Mouse (Mus musculus): Measurements from ENCODE around the gene Ifnar2. TPM values are rescaled to one million over a fixed set of nuclear protein-coding genes. Genes with fewer than 3 reads are reported as not detected.

The Ifnar2 gene
- total RNA-seq, 1 experiment, result 20.6 TPM

- Histone ChIP-seq H3K27ac (ENCODE audit: insufficient read depth, low read depth, low read length, poor library complexity, severe bottlenecking) (no peak overlapping the region), H3K9me3 (ENCODE audit: control insufficient read depth, insufficient read depth, low read depth, low read length) (no peaks in the 10 kb centered on the region), H3K4me3 (ENCODE audit: insufficient read depth in 1 of 2, low read depth in 1 of 2, low read length in 2 of 2, poor library complexity in 1 of 2, severe bottlenecking in 1 of 2) (no peak overlapping the region), H3K9ac (ENCODE audit: insufficient read depth, low read depth, low read length, poor library complexity, severe bottlenecking) (no peak overlapping the region), H3K36me3 (ENCODE audit: control insufficient read depth, insufficient read depth, low read length, poor library complexity, severe bottlenecking) (no peaks in the 10 kb centered on the region), H3K4me1 (ENCODE audit: control insufficient read depth in 2 of 2, insufficient read depth in 2 of 2, low read length in 2 of 2, poor library complexity in 1 of 2) (no peaks in the 10 kb centered on the region)
- no peak for TF ChIP-seq ZNF384 (IDR thresholded peaks at IDR 0.05; ENCODE audit: low read depth, low read length)
- no peak for TF ChIP-seq CHD2 (IDR thresholded peaks at IDR 0.05; ENCODE audit: low read depth, low read length)
- TF ChIP-seq HCFC1 (IDR thresholded peaks at IDR 0.05; ENCODE audit: borderline replicate concordance, insufficient read depth, low read length), result no peak
- TF ChIP-seq ZC3H11A (IDR thresholded peaks at IDR 0.05; ENCODE audit: borderline replicate concordance, low read depth, low read length), result no peak
- no peak for TF ChIP-seq MAFK (IDR thresholded peaks at IDR 0.05; ENCODE audit: insufficient read depth, low read depth, low read length)
- in situ Hi-C loops (cut with MboI; ENCODE audit: low sequenced_read_pairs in 2 of 2, unreplicated experiment in 2 of 2), result loop anchor here in 1 of 2 experiments (25.0 kb wide), 1 partner anchor 275 kb away; the partner anchor contains the start of gene 4932438H23Rik
- no peak for DNase-seq (ENCODE audit: low read depth, low spot score)
Observed at GRCm38 (mm10) chr16:91362616-91363272, 9.8 kb upstream of the Ifnar2 start.

GRCm38 (mm10) chr16:91363483-91363882, 9.1 kb upstream of the Ifnar2 start:
- no peak for DNase-seq (ENCODE audit: low read depth, low spot score)
- Histone ChIP-seq H3K9me3 (ENCODE audit: control insufficient read depth, insufficient read depth, low read depth, low read length) (no peaks in the 10 kb centered on the region), H3K36me3 (ENCODE audit: control insufficient read depth, insufficient read depth, low read length, poor library complexity, severe bottlenecking) (no peaks in the 10 kb centered on the region), H3K27ac (ENCODE audit: insufficient read depth, low read depth, low read length, poor library complexity, severe bottlenecking) (no peak overlapping the region), H3K4me1 (ENCODE audit: control insufficient read depth in 2 of 2, insufficient read depth in 2 of 2, low read length in 2 of 2, poor library complexity in 1 of 2) (no peaks in the 10 kb centered on the region), H3K4me3 (ENCODE audit: insufficient read depth in 1 of 2, low read depth in 1 of 2, low read length in 2 of 2, poor library complexity in 1 of 2, severe bottlenecking in 1 of 2) (no peak overlapping the region), H3K9ac (ENCODE audit: insufficient read depth, low read depth, low read length, poor library complexity, severe bottlenecking) (no peak overlapping the region)
- in situ Hi-C loops (cut with MboI; ENCODE audit: low sequenced_read_pairs in 2 of 2, unreplicated experiment in 2 of 2), result loop anchor here in 1 of 2 experiments (25.0 kb wide), 1 partner anchor 276 kb away; the partner anchor contains the start of gene 4932438H23Rik
- TF ChIP-seq ZC3H11A (IDR thresholded peaks at IDR 0.05; ENCODE audit: borderline replicate concordance, low read depth, low read length) (no peak), MAFK (IDR thresholded peaks at IDR 0.05; ENCODE audit: insufficient read depth, low read depth, low read length) (no peak), HCFC1 (IDR thresholded peaks at IDR 0.05; ENCODE audit: borderline replicate concordance, insufficient read depth, low read length) (no peak), CHD2 (IDR thresholded peaks at IDR 0.05; ENCODE audit: low read depth, low read length) (no peak), ZNF384 (IDR thresholded peaks at IDR 0.05; ENCODE audit: low read depth, low read length) (no peak)

GRCm38 (mm10) chr16:91366567-91366966, 6.0 kb upstream of the Ifnar2 start:
- no peaks in the 10 kb centered on the region for H3K9me3 ChIP-seq (ENCODE audit: control insufficient read depth, insufficient read depth, low read depth, low read length)
- TF ChIP-seq CHD2 (IDR thresholded peaks at IDR 0.05; ENCODE audit: low read depth, low read length), result no peak
- no peak for TF ChIP-seq MAFK (IDR thresholded peaks at IDR 0.05; ENCODE audit: insufficient read depth, low read depth, low read length)
- TF ChIP-seq ZC3H11A (IDR thresholded peaks at IDR 0.05; ENCODE audit: borderline replicate concordance, low read depth, low read length), result no peak
- no peak for TF ChIP-seq HCFC1 (IDR thresholded peaks at IDR 0.05; ENCODE audit: borderline replicate concordance, insufficient read depth, low read length)
- TF ChIP-seq ZNF384 (IDR thresholded peaks at IDR 0.05; ENCODE audit: low read depth, low read length), result no peak
- no peak overlapping the region for H3K4me3 ChIP-seq (ENCODE audit: insufficient read depth in 1 of 2, low read depth in 1 of 2, low read length in 2 of 2, poor library complexity in 1 of 2, severe bottlenecking in 1 of 2)
- in situ Hi-C loops (cut with MboI; ENCODE audit: low sequenced_read_pairs in 2 of 2, unreplicated experiment in 2 of 2), result loop anchor here in 1 of 2 experiments (25.0 kb wide), 1 partner anchor 279 kb away; the partner anchor contains the start of gene 4932438H23Rik
- H3K9ac ChIP-seq (ENCODE audit: insufficient read depth, low read depth, low read length, poor library complexity, severe bottlenecking), result no peak overlapping the region
- no peaks in the 10 kb centered on the region for H3K36me3 ChIP-seq (ENCODE audit: control insufficient read depth, insufficient read depth, low read length, poor library complexity, severe bottlenecking)
- no peak overlapping the region for H3K27ac ChIP-seq (ENCODE audit: insufficient read depth, low read depth, low read length, poor library complexity, severe bottlenecking)
- DNase-seq (ENCODE audit: low read depth, low spot score), result no peak
- H3K4me1 ChIP-seq (ENCODE audit: control insufficient read depth in 2 of 2, insufficient read depth in 2 of 2, low read length in 2 of 2, poor library complexity in 1 of 2), result no peaks in the 10 kb centered on the region

GRCm38 (mm10) chr16:91367066-91367465, 5.5 kb upstream of the Ifnar2 start:
- H3K9ac ChIP-seq (ENCODE audit: insufficient read depth, low read depth, low read length, poor library complexity, severe bottlenecking), result no peak overlapping the region

More at GRCm38 (mm10) chr16:91367066-91367465, 5.5 kb upstream of the Ifnar2 start:
- Histone ChIP-seq H3K27ac (ENCODE audit: insufficient read depth, low read depth, low read length, poor library complexity, severe bottlenecking) (no peak overlapping the region), H3K4me3 (ENCODE audit: insufficient read depth in 1 of 2, low read depth in 1 of 2, low read length in 2 of 2, poor library complexity in 1 of 2, severe bottlenecking in 1 of 2) (no peak overlapping the region), H3K4me1 (ENCODE audit: control insufficient read depth in 2 of 2, insufficient read depth in 2 of 2, low read length in 2 of 2, poor library complexity in 1 of 2) (no peaks in the 10 kb centered on the region), H3K9me3 (ENCODE audit: control insufficient read depth, insufficient read depth, low read depth, low read length) (no peaks in the 10 kb centered on the region), H3K36me3 (ENCODE audit: control insufficient read depth, insufficient read depth, low read length, poor library complexity, severe bottlenecking) (no peaks in the 10 kb centered on the region)
- in situ Hi-C loops (cut with MboI; ENCODE audit: low sequenced_read_pairs in 2 of 2, unreplicated experiment in 2 of 2), result loop anchor here in 1 of 2 experiments (25.0 kb wide), 1 partner anchor 280 kb away; the partner anchor contains the start of gene 4932438H23Rik
- DNase-seq (ENCODE audit: low read depth, low spot score), result no peak
- TF ChIP-seq ZNF384 (IDR thresholded peaks at IDR 0.05; ENCODE audit: low read depth, low read length), result no peak
- TF ChIP-seq ZC3H11A (IDR thresholded peaks at IDR 0.05; ENCODE audit: borderline replicate concordance, low read depth, low read length), result no peak
- TF ChIP-seq MAFK (IDR thresholded peaks at IDR 0.05; ENCODE audit: insufficient read depth, low read depth, low read length), result no peak
- no peak for TF ChIP-seq CHD2 (IDR thresholded peaks at IDR 0.05; ENCODE audit: low read depth, low read length)
- no peak for TF ChIP-seq HCFC1 (IDR thresholded peaks at IDR 0.05; ENCODE audit: borderline replicate concordance, insufficient read depth, low read length)
